Mouse (Mus musculus) 3134 (cell line): Measurements from ENCODE around the gene Hist1h2bb.
"Not testable (repeated sequence)": the region's sequence is repeated elsewhere in the genome, so short reads cannot be mapped to it uniquely, and the experiment has no call there.

ENCODE experiments used
- DNase-seq: peaks from one replicate; pipeline ENCODE4 v3.0.0-alpha.2; 2011; ENCODE audit warnings: low spot score; ENCODE audit not compliant: insufficient read length; ENCODE audit errors: extremely low read depth

Hist1h2bb gene

DNA sequence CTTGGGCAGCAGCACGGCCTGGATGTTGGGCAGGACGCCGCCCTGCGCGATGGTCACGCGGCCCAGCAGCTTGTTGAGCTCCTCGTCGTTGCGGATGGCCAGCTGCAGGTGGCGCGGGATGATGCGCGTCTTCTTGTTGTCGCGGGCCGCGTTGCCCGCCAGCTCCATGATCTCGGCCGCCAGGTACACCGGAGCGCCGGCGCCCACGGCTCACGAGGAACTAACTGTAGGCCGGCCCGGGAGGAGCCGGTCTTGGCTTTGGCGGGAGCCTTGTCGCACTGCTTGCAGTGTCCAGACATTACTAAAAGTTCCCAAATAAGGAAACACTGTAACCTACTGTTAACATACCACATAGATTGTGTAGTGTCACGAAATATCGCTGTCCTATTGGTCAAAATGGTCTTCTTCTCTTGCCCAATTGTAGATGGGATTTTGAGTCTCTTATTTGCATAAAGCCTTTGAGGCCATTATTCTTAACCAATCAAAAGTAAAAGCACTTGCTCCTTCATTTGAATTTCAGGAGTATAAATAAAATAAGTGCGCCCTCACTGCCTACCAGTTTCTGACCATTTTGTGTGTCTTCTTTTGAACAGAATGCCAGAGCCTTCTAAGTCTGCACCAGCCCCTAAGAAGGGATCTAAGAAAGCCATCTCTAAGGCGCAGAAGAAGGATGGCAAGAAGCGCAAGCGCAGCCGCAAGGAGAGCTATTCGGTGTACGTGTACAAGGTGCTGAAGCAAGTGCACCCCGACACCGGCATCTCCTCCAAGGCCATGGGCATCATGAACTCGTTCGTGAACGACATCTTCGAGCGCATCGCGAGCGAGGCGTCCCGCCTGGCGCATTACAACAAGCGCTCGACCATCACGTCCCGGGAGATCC lies at the start of gene Hist1h2bb:
TSS of gene Hist1h2bb (plus strand) at position 534 of the 880 bp plus-strand sequence.
- peak; percentile 92 for DNase-seq

DNA sequence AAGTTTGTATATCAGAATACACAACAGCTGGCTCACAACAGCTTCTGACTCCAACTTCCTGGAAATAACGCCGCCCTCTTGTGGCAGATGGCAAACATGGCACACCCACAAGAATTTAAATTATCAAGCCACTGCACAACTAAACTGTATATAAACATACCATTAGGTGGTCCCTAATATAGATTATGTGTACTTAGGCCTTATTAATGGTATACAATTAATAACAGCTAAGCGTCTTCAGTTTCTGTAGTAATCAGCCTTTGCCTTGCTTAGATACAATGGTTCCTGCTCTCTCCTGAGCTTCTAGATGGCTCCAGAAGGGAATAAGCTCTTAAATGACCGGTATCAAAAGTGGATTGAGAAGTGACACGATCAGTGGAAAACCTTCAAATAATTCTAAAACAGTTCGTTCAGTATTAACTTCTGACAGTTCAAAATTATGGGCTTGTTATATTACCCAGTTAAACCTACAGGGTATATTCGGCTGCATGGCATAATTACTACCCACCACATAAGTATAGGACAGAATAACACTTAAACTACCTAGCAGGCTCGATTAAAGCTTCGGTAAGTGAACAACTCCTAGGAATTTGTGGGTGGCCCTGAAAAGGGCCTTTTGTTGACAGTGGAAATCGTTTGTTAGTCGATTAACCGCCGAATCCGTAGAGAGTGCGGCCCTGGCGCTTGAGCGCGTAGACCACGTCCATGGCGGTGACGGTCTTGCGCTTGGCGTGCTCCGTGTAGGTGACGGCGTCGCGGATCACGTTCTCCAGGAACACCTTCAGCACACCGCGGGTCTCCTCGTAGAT lies 48.8 kb upstream of the Hist1h2bb start:
- DNase-seq = peak; percentile 88

DNA sequence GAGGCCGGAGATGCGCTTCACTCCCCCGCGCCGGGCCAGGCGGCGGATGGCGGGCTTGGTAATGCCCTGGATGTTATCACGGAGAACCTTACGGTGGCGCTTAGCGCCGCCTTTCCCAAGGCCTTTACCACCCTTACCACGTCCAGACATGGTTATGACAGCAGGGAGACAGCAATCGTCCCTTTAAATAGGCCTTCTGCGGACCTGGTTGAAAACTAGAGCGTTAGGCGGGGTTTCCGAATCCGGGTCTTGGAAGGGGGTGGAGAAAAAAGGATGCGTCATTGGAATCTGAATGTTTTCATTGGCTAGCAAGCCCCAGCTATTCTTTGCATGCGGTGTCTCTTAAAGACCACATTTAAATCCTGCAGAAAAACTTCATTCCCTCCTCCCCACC lies 48.2 kb upstream of the Hist1h2bb start, which contains the start of gene Hist1h4c:
TSS of gene Hist1h4c (minus strand) at position 155 of the 394 bp plus-strand sequence.
- DNase-seq = peak; percentile 96

DNA sequence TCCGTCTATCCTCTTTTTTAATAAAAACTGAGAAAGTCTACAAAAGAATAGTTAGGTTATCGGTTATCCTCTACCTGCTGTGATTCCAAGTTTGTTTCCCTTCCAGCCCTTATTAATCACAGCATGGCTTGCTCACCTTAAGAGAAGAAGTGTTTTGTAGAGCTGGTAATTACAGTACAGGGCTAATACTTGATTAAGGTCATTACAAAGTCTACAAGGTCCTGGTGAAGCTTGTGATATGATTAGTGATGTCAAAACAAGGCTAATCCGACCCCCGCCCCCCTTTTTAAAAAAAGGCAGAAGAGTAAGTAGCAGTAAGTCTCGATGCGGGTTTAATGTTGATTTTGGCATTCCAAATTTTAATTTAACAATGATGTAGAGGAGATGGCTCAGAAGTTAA lies 47.5 kb upstream of the Hist1h2bb start:
- DNase-seq = no peak

DNA sequence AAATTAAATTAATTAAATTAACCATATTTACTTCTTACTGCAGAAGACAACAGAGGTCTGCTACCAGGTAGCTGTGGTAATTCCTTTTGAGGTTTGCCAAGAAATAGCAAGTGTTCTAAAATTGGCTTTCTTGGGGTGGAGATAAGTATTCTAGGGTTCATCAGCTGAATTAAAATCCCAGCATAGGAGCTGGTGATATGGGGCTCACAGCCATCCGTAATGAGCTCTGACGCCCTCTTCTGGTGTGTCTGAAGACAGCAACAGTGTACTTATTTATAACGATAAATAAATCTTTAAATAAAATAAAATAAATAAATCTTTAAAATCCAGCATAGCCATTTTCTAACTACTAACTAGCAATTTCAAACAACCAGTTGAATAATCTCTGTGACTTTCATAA lies 46.8 kb upstream of the Hist1h2bb start:
- no peak for DNase-seq

DNA sequence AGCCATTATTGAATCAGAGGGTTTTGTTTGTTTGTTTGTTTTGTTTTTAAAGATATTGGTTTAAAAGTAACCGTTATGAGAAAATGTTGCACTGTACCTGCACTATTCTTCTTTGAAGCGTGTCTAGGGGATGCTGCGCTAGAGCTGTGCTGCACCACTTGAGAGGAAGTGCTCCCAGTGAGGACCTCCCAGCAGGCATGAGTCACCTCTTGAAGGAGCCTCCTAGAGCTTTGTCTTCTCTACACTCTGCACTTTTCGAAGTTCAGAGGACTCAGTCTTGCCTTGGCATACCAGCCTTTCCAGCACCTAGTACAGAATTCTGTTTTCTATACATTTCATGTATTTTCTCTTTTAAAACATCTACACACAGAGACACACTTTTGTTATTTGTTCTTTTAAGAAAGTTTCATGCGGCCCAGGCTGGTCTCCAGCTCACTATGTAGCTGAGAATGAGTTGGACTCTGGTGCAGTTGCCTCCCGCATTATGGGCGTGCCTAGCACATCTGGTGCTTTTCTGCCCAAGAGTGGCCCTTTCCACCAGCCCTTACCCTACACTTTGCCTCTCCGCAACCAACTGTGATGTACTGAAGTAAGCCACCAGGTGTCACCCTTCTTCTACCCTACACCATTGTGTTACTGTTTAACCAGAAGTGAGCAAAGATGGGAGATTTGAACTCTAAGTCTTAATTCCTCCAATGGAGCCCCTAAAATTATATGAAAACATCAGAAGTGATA lies 45.6 kb upstream of the Hist1h2bb start:
- DNase-seq = peak; percentile 65

DNA sequence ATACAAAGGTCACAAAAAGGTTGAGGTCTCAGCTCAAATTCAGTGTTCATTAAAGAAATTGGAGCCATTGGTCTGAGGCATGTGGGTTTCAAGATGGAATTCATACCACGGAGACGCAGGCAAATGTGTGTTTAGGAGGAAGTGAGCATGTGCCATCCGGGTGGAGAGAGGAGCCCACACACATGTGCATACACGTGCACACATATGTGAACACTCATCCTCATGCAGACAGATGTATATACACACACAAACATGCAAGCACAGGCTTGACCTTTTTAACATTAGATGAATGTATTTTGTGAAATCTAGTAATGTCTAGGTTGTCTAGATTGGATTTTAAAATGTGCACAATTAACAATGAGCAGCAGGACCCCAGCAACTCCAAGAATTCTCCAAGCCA lies 44.3 kb upstream of the Hist1h2bb start:
- no peak for DNase-seq

DNA sequence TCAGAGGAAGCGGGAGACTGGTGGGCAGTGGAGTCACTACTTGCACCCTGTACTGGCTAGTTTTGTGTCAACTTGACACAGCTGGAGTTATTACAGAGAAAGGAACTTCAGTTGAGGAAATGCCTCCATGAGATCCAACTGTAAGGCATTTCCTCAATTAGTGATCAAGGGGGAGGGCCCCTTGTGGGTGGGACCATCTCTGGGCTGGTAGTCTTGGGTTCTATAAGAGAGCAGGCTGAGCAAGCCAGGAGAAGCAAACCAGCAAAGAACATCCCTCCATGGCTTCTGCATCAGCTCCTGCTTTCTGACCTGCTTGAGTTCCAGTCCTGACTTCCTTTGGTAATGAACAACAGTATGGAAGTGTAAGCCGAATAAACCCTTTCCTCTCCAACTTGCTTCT lies 43.7 kb upstream of the Hist1h2bb start:
- not testable (repeated sequence) for DNase-seq

DNA sequence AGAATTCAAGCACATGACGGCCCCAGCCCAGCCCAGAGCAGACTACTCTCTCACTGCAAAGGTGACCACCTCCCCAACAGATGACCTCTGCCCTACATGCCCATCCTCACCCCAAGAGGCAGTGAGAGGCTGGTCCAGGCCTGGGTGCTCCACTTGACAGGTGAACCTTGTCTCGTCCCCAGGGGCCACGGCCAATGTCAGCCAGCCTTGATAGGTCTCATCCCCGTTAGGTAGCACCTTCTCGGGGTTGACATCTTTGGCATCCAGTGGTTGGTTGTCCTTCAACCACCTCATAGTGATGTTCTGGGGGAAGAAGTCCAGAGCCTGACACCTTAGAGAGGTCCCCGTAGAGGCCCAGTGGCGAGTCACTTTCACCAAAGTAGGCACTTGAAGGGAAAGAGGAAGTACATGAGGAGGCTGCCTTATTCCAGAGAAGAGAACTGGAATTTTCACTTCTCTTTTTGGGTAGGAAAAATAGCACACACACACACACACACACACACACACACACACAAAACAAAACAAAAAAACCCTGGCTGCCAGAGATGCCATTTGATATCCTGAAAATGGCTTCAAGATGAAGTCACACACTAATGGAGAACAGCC lies 40.7 kb upstream of the Hist1h2bb start:
- no peak for DNase-seq

DNA sequence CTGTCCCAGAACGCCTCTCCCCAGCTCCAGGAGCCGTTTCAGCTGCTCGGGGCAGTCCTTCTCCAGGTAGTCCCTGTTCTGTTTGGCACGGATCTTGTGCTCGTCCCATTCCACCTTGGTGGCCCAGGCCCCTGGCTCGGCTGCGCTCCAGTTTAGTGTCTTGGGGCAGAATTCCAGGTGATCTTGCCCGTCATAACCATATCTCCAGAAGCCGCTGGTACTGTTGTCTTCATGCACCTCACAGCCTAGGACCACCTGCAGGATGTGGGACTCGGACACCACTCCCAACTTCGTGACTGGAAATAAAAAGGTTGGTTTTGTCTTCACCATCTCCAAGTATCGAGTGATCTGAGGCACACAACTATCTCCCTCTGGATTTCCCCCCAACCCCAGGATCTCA lies 39.8 kb upstream of the Hist1h2bb start:
- no peak for DNase-seq

DNA sequence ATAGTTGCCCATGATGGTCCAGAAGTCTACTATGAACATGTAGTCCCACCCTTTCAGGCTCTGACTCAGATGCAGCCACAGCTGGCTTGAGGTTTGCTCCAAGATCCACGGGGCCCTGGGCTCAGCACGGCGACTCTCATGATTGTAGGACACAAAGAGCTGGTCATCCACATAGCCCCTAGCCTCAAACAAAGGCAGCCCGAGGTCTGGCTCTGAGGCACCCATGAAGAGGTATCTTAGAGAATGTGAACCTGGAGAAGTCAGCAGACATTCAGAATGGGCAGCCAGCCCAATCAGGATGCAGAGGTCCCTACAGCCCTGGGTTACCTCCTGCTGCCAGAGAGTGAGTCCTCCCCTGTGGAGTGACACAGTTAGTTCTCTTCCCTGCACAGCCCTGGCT lies 38.5 kb upstream of the Hist1h2bb start:
- DNase-seq = no peak

DNA sequence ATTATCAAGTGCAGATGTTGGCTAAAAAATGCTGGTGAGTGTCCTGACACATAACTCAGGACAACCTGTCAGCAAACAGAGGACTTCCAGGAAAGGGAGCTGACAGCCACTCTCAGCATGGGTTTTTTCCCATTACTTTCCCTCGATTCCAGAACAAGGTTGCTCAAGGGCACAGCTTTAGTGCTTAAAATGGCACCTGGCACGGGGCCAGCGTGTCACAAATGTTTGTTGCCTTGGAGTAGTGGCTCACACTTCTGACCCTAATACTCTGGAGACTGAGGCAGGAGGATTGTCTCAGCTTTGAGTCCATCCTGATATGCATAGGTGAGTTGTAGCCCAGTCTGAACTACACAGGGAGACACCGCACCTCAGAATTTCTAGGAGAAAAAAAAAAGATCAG lies 37.9 kb upstream of the Hist1h2bb start:
- no peak for DNase-seq

DNA sequence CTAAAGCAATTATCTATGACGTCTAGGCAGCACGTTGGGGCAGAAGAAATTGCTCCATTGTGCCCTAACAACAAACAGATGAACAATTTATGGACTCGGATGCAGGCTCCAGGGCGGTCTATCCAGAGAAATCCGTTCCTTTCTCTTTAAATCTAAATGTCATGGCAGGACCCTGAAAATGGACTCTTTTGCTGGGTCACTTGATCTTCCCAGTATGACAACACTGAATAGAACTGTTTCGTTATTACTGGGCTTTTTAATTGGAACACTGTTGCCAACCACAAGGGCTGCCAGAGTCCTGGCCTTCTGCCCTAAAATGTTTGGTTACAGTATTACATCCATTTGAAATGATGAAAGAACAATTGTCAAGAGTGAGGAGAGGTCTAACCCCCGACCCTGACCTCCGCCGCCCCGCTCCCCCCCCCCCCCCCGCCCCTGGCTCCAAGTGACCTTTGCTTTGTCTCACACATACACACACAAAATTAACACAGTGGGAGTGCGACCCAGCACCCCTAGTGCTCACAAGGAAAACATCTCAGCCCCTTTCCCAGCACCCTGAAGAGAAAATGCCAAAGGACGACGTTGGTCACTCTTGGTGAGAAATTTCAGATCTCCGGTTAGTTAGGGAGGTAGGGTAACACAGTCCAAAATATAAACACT lies 36.7 kb upstream of the Hist1h2bb start:
- DNase-seq = no peak

DNA sequence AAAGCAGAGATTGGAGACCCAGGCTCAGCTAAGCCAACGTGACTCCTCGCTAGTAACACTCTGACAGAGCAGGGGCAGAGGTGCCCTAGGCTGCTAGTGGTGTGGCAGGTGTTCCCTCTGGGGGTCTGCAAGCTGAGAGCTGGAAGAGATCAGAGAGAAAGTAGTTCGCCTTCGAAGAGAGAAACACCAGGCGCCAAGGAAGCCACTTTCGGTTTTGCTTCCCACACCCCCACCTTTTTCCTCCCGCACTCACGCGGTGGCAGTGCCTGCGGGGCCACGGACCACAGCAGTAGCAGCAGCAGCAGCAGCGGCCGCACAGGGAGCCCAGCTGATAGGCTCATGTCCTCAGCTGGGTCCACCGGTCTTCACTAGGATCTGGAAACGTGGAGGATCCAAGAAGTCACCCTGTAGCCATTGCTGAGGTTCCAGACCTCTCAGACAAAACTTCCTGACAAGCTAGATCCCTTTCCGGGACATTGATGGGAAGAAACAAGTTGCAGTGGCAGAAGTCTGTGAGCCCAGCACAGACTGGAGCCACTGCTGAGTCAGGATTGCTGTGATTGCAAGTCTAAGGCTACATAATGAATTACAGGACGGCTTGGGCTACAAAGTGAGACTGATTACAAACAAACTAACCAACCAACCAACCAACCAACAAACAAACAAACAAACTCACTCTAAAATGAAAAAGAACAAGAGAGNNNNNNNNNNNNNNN lies 36.0 kb upstream of the Hist1h2bb start, which contains the start of gene Hfe:
TSS of gene Hfe (minus strand) at position 481 of the 716 bp plus-strand sequence.
- DNase-seq = peak; percentile 79

DNA sequence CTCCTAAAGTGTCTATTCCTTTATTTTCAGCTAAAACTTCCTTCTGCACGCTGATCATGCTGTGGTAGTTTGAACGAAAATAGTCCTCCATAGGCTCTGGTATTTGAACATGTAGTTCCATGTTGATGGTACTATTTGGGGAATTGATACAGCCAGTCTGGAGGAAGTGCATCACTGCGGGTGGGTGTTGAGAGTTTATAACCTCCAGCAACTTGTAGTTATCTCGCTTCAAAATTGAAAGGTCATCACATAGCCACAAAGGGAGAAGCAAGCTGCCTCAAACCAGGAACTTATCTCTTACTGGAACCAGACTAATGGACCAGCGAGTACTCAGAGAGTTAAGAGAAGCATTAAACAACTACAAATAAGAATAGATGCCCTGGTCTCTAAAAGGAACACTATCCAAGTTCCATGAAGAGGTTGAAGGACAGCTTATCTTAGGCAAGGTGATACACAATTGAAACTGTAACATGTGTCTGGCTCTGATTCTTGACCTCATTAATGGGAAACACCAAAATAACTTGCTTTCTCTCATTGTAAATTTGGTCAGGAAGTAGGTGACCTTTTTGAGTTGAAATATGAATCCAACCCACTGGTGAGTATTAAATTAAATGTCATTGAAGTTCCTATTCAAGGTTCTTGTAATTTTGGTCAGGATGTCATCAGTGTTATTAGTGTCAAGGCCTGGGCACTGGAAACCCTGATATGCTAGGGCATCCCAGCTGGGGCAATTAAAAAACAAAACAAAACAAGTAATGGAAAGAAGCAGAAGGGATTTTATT lies 30.1 kb upstream of the Hist1h2bb start:
- DNase-seq = no peak

DNA sequence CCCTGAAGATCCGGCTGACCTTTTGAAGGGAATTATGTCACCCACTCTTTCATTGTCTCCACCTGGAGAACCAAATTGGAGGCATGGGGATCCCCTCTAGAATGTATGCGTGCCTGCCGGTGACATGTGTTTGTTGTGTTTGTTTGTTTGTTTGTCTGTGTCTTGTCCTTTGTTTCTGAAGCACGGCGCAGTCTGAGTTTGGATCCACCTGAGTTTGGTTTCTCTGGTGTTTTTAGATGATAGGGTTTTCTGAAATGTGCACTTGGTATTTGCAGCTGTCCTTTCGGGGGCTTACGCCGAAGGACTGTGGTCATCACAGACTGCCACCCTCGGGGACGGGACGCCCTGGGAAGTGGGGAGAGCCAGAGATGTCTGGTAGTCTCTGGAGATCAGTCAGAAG lies 29.4 kb upstream of the Hist1h2bb start:
- no peak for DNase-seq

DNA sequence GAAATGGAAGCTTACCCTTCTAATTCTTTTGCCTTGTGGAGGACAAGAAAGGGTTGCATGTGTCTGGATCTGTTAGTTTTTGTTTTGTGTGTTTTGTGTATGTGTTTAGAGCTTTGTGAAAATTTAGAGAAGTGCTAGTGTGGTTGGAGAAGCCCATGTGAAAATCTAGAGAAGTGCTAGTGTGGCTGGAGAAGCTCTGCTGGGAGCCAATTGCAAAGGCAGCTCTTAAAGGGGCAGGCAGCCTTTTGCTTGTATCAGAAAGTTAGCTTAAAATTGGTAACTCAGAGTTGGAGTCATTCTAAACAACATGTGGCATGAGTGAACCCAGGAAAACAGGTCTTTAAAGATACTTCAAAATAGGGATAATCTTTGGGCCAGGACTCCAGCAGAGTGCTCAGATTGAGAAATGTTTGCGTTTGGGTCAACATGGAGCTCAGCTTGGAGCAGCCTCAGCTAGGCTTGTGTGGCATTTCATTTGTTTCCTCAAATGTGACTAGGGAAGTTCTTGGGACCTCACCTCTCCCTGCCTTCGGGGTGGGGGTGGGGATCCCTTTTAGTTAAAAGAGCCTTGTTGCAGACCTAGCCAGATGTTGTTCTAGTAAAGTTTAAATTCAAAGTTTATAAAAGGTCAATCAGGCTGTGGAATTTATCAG lies 28.8 kb upstream of the Hist1h2bb start:
- DNase-seq = not testable (repeated sequence)

DNA sequence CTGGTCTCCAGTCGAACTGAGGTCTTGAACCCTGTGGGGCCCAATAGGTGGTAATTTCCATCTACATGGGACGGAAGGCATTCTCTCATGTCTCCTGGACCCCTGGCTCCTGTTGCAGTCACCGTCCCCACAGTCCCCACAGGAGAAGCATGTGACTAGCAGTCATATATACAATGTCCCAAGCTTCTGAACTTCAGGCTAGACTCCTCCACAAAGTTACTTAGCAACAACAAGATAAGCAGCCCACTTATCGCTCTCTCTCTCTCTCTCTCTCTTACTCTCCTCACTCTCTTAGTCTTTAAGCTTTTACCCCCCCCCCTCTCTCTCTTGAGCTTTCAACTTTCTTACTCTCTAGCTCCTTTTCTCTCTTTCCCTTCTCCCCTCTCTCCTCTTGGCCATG lies 22.3 kb upstream of the Hist1h2bb start:
- no peak for DNase-seq
